Mouse (Mus musculus) forebrain, embryonic 14.5 days (tissue): ENCODE results near the gene Gpc6. TPM values are rescaled to one million over a fixed set of nuclear protein-coding genes. Genes with fewer than 3 reads are reported as not detected.
"Not testable (repeated sequence)": the region's sequence is repeated elsewhere in the genome, so short reads cannot be mapped to it uniquely, and the experiment has no call there.

Source experiments
- ATAC-seq: fragments of 200-750 bp; cut with Nextera tagmentation; 2 replicates; pipeline ENCODE4 v1.8.0; 2017; ENCODE audit warnings: mild to moderate bottlenecking, moderate library complexity
- DNase-seq: peaks from one replicate; pipeline ENCODE4 v3.0.0-alpha.2; 2015; ENCODE audit warnings: low spot score
- H3K27ac ChIP-seq: fragments of 300-500 bp; sonication (generic); 2 replicates; pipeline ENCODE4 v1.5.1; 2014; ENCODE audit warnings: low read depth, mild to moderate bottlenecking, control low read depth, low read length, moderate library complexity
- H3K27me3 ChIP-seq: fragments of 300-500 bp; sonication (generic); replicated peaks from 2 replicates; pipeline ENCODE4 v1.6.1; 2014; ENCODE audit warnings: low read length, control low read depth, mixed read lengths; ENCODE audit not compliant: control insufficient read depth, insufficient read depth
- H3K36me3 ChIP-seq: fragments of 300-500 bp; sonication (generic); 2 replicates; pipeline ENCODE4 v1.6.1; 2014; ENCODE audit warnings: low read length, control low read depth; ENCODE audit not compliant: control insufficient read depth, insufficient read depth
- H3K4me1 ChIP-seq: fragments of 300-500 bp; sonication (generic); 2 replicates; pipeline ENCODE4 v1.6.1; 2014; ENCODE audit warnings: antibody characterized with exemption, low read length, control low read depth; ENCODE audit not compliant: control insufficient read depth, insufficient read depth
- H3K4me2 ChIP-seq: fragments of 300-500 bp; sonication (generic); 2 replicates; pipeline ENCODE4 v1.6.1; 2014; ENCODE audit warnings: mild to moderate bottlenecking, control low read depth, low read length
- H3K4me3 ChIP-seq: fragments of 300-500 bp; sonication (generic); 2 replicates; pipeline ENCODE4 v1.5.1; 2014; ENCODE audit warnings: low read depth, low read length, control low read depth
- H3K9ac ChIP-seq: fragments of 300-500 bp; sonication (generic); 2 replicates; pipeline ENCODE4 v1.6.1; 2014; ENCODE audit warnings: mild to moderate bottlenecking, low read length, control low read depth, moderate library complexity
- H3K9me3 ChIP-seq: fragments of 300-500 bp; sonication (generic); replicated peaks from 2 replicates; pipeline ENCODE4 v1.6.1; 2016; ENCODE audit warnings: low read length, control low read depth, mixed read lengths; ENCODE audit not compliant: control insufficient read depth
- WGBS: fragments of 180-500 bp; shearing (Covaris S2); extraction: QIAGEN DNeasy Blood & Tissue Kit; methylation state at CpG from one replicate; pipeline ENCODE4 v1.1.7; 2014; 5-methylcytosine and 5-hydroxymethylcytosine counted together
- polyA plus RNA-seq: library from polyadenylated mRNA; unstranded; fragments of >200 nt; fragmentation: Nextera tagmentation; extraction: Ambion mirVana; gene quantifications from 2 replicates; pipeline ENCODE4 v1.2.1, GENCODE M21; 2014

Gene Gpc6
- polyA plus RNA-seq, 1 experiment from 2014 or later, result 9.0 TPM

- Histone ChIP-seq H3K27ac (no peak overlapping the region), H3K4me1 (no peaks in the 10 kb centered on the region), H3K9ac (no peak overlapping the region), H3K36me3 (no peaks in the 10 kb centered on the region), H3K27me3 (no peaks in the 10 kb centered on the region), H3K4me2 (no peak overlapping the region), H3K9me3 (no peaks in the 10 kb centered on the region), H3K4me3 (no peak overlapping the region)
- ATAC-seq (no peak), DNase-seq (no peak)
- 93% methylated on average over 13 of the region's 13 CpGs for WGBS
Measured at GRCm38 (mm10) chr14:117435739-117436138, 510.6 kb downstream of the Gpc6 start.

- 97% methylated on average over 2 of the region's 2 CpGs for WGBS
- H3K4me1 ChIP-seq, H3K4me2 ChIP-seq, H3K27me3 ChIP-seq, H3K9ac ChIP-seq, H3K27ac ChIP-seq, H3K9me3 ChIP-seq, H3K4me3 ChIP-seq, DNase-seq, H3K36me3 ChIP-seq: not testable (repeated sequence)
- peak; percentile 34; the same call in 1 of the 2 replicates for ATAC-seq
Measured at GRCm38 (mm10) chr14:117446675-117447231, 521.6 kb downstream of the Gpc6 start.

- H3K27ac ChIP-seq, result no peak overlapping the region
- no peaks in the 10 kb centered on the region for H3K27me3 ChIP-seq
- H3K36me3 ChIP-seq, result no peaks in the 10 kb centered on the region
- H3K4me1 ChIP-seq, result no peaks in the 10 kb centered on the region
- DNase-seq (peak; percentile 57), ATAC-seq (peak; percentile 58; the same call in 1 of the 2 replicates)
- WGBS, result 11% methylated on average over 3 of the region's 3 CpGs
- no peaks in the 10 kb centered on the region for H3K9me3 ChIP-seq
- no peak overlapping the region for H3K4me3 ChIP-seq
- H3K4me2 ChIP-seq, result no peak overlapping the region
- H3K9ac ChIP-seq, result no peak overlapping the region
Measured at GRCm38 (mm10) chr14:117451391-117451991, 526.4 kb downstream of the Gpc6 start.

GRCm38 (mm10) chr14:117452150-117452549, 527.0 kb downstream of the Gpc6 start:
- Histone ChIP-seq H3K4me3 (no peak overlapping the region), H3K4me2 (peak overlapping the region; percentile 12; the same call in 1 of the 2 replicates), H3K27me3 (no peaks in the 10 kb centered on the region), H3K4me1 (no peaks in the 10 kb centered on the region), H3K9ac (no peak overlapping the region), H3K36me3 (no peaks in the 10 kb centered on the region), H3K9me3 (no peaks in the 10 kb centered on the region), H3K27ac (no peak overlapping the region)
- peak; percentile 59 for DNase-seq
- ATAC-seq, result peak; percentile 55; the same call in 1 of the 2 replicates
- 17% methylated on average over 7 of the region's 7 CpGs for WGBS

- H3K4me3 ChIP-seq, result no peak overlapping the region
- H3K4me1 ChIP-seq, result no peaks in the 10 kb centered on the region
- no peak overlapping the region for H3K4me2 ChIP-seq
- H3K36me3 ChIP-seq, result no peaks in the 10 kb centered on the region
- H3K9ac ChIP-seq, result no peak overlapping the region
- no peak overlapping the region for H3K27ac ChIP-seq
- peak; percentile 11 for DNase-seq
- no peaks in the 10 kb centered on the region for H3K9me3 ChIP-seq
- H3K27me3 ChIP-seq, result no peaks in the 10 kb centered on the region
- WGBS, result 87% methylated on average over 2 of the region's 2 CpGs
- ATAC-seq, result no peak
Measured at GRCm38 (mm10) chr14:117473378-117473777, 548.3 kb downstream of the Gpc6 start.

- H3K9ac ChIP-seq, result no peak overlapping the region
- H3K9me3 ChIP-seq, result no peaks in the 10 kb centered on the region
- 59% methylated on average over 3 of the region's 3 CpGs for WGBS
- H3K27ac ChIP-seq, result no peak overlapping the region
- H3K4me2 ChIP-seq, result no peak overlapping the region
- DNase-seq (peak; percentile 33), ATAC-seq (no peak)
- H3K36me3 ChIP-seq, result no peaks in the 10 kb centered on the region
- no peaks in the 10 kb centered on the region for H3K27me3 ChIP-seq
- no peaks in the 10 kb centered on the region for H3K4me1 ChIP-seq
- H3K4me3 ChIP-seq, result no peak overlapping the region
Measured at GRCm38 (mm10) chr14:117478879-117479278, 553.8 kb downstream of the Gpc6 start.

GRCm38 (mm10) chr14:117487161-117487754, 562.1 kb downstream of the Gpc6 start:
- Histone ChIP-seq H3K27ac (no peak overlapping the region), H3K27me3 (no peaks in the 10 kb centered on the region), H3K4me2 (no peak overlapping the region), H3K9me3 (no peaks in the 10 kb centered on the region), H3K4me3 (no peak overlapping the region), H3K36me3 (no peaks in the 10 kb centered on the region), H3K9ac (no peak overlapping the region), H3K4me1 (0 out of 2 replicates have a peak, but pooled peaks cover 2% of the 10 kb centered on the region)
- ATAC-seq (peak; percentile 40; the same call in 1 of the 2 replicates), DNase-seq (no peak)
- WGBS, result 74% methylated on average over 4 of the region's 4 CpGs

- no peak overlapping the region for H3K9ac ChIP-seq
- no peaks in the 10 kb centered on the region for H3K27me3 ChIP-seq
- ATAC-seq, result no peak
Measured at GRCm38 (mm10) chr14:117490469-117490868, 565.4 kb downstream of the Gpc6 start.

GRCm38 (mm10) chr14:117495118-117495517, 570.0 kb downstream of the Gpc6 start:
- H3K27me3 ChIP-seq, result no peaks in the 10 kb centered on the region

More at GRCm38 (mm10) chr14:117490469-117490868, 565.4 kb downstream of the Gpc6 start:
- no peaks in the 10 kb centered on the region for H3K36me3 ChIP-seq
- no peak overlapping the region for H3K4me2 ChIP-seq
- DNase-seq, result no peak
- 77% methylated on average over 5 of the region's 5 CpGs for WGBS
- H3K4me3 ChIP-seq, result no peak overlapping the region
- H3K4me1 ChIP-seq, result 0 out of 2 replicates have a peak, but pooled peaks cover 2% of the 10 kb centered on the region
- H3K9me3 ChIP-seq, result no peaks in the 10 kb centered on the region
- H3K27ac ChIP-seq, result no peak overlapping the region

More at GRCm38 (mm10) chr14:117495118-117495517, 570.0 kb downstream of the Gpc6 start:
- no peak overlapping the region for H3K27ac ChIP-seq
- DNase-seq (no peak), ATAC-seq (no peak)
- H3K4me2 ChIP-seq, result no peak overlapping the region
- H3K36me3 ChIP-seq, result no peaks in the 10 kb centered on the region
- no peak overlapping the region for H3K4me3 ChIP-seq
- no peaks in the 10 kb centered on the region for H3K9me3 ChIP-seq
- 79% methylated on average over 3 of the region's 3 CpGs for WGBS
- no peak overlapping the region for H3K9ac ChIP-seq
- H3K4me1 ChIP-seq, result no peaks in the 10 kb centered on the region
